Mouse (Mus musculus): ENCODE results near the gene Clmn. TPM values are rescaled to one million over a fixed set of nuclear protein-coding genes. Genes with fewer than 3 reads are reported as not detected.

The Clmn gene
- polyA plus RNA-seq, 1 experiment: not detected

GRCm38 (mm10) chr12:104823722-104824121 is 41.2 kb downstream of the Clmn start:
- no peak for TF ChIP-seq CTCF (IDR thresholded peaks at IDR 0.05; ENCODE audit: low read depth, low read length)
- TF ChIP-seq POLR2A (IDR thresholded peaks at IDR 0.05; ENCODE audit: borderline replicate concordance, low read depth, low read length): no peak
- H3K4me3 ChIP-seq (ENCODE audit: insufficient read depth, low read length): no peak overlapping the region
- peaks cover 5% of the 10 kb centered on the region; the same call in 1 of the 2 replicates for H3K4me1 ChIP-seq (ENCODE audit: control insufficient read depth, insufficient read depth, low read length)
- H3K27ac ChIP-seq (ENCODE audit: insufficient read depth, low read depth, low read length): no peak overlapping the region

GRCm38 (mm10) chr12:104822838-104823599 is 41.9 kb downstream of the Clmn start:
- H3K4me3 ChIP-seq (ENCODE audit: insufficient read depth, low read length): no peak overlapping the region
- TF ChIP-seq CTCF (IDR thresholded peaks at IDR 0.05; ENCODE audit: low read depth, low read length) (no peak), POLR2A (IDR thresholded peaks at IDR 0.05; ENCODE audit: borderline replicate concordance, low read depth, low read length) (no peak)
- no peak overlapping the region for H3K27ac ChIP-seq (ENCODE audit: insufficient read depth, low read depth, low read length)
- H3K4me1 ChIP-seq (ENCODE audit: control insufficient read depth, insufficient read depth, low read length): peaks cover 5% of the 10 kb centered on the region; the same call in 1 of the 2 replicates

GRCm38 (mm10) chr12:104822151-104822550 is 42.7 kb downstream of the Clmn start:
- Histone ChIP-seq H3K4me1 (ENCODE audit: control insufficient read depth, insufficient read depth, low read length) (peaks cover 5% of the 10 kb centered on the region; the same call in 1 of the 2 replicates), H3K4me3 (ENCODE audit: insufficient read depth, low read length) (no peak overlapping the region), H3K27ac (ENCODE audit: insufficient read depth, low read depth, low read length) (no peak overlapping the region)
- TF ChIP-seq POLR2A (IDR thresholded peaks at IDR 0.05; ENCODE audit: borderline replicate concordance, low read depth, low read length) (no peak), CTCF (IDR thresholded peaks at IDR 0.05; ENCODE audit: low read depth, low read length) (no peak)

- Histone ChIP-seq H3K4me3 (ENCODE audit: insufficient read depth, low read length) (no peak overlapping the region), H3K27ac (ENCODE audit: insufficient read depth, low read depth, low read length) (no peak overlapping the region), H3K4me1 (ENCODE audit: control insufficient read depth, insufficient read depth, low read length) (peaks cover 5% of the 10 kb centered on the region; the same call in 1 of the 2 replicates)
- TF ChIP-seq POLR2A (IDR thresholded peaks at IDR 0.05; ENCODE audit: borderline replicate concordance, low read depth, low read length) (no peak), CTCF (IDR thresholded peaks at IDR 0.05; ENCODE audit: low read depth, low read length) (no peak)
These were observed 44.8 kb downstream of the Clmn start for GRCm38 (mm10) chr12:104820061-104820460.

- Histone ChIP-seq H3K27ac (ENCODE audit: insufficient read depth, low read depth, low read length) (no peak overlapping the region), H3K4me3 (ENCODE audit: insufficient read depth, low read length) (no peak overlapping the region), H3K4me1 (ENCODE audit: control insufficient read depth, insufficient read depth, low read length) (no peaks in the 10 kb centered on the region)
- no peak for TF ChIP-seq CTCF (IDR thresholded peaks at IDR 0.05; ENCODE audit: low read depth, low read length)
- no peak for TF ChIP-seq POLR2A (IDR thresholded peaks at IDR 0.05; ENCODE audit: borderline replicate concordance, low read depth, low read length)
These were observed 45.8 kb downstream of the Clmn start for GRCm38 (mm10) chr12:104819050-104819449.

- Histone ChIP-seq H3K4me1 (ENCODE audit: control insufficient read depth, insufficient read depth, low read length) (no peaks in the 10 kb centered on the region), H3K4me3 (ENCODE audit: insufficient read depth, low read length) (no peak overlapping the region), H3K27ac (ENCODE audit: insufficient read depth, low read depth, low read length) (no peak overlapping the region)
- TF ChIP-seq POLR2A (IDR thresholded peaks at IDR 0.05; ENCODE audit: borderline replicate concordance, low read depth, low read length) (no peak), CTCF (IDR thresholded peaks at IDR 0.05; ENCODE audit: low read depth, low read length) (no peak)
These were observed 46.8 kb downstream of the Clmn start for GRCm38 (mm10) chr12:104818057-104818456.

- TF ChIP-seq CTCF (IDR thresholded peaks at IDR 0.05; ENCODE audit: low read depth, low read length): no peak
- TF ChIP-seq POLR2A (IDR thresholded peaks at IDR 0.05; ENCODE audit: borderline replicate concordance, low read depth, low read length): no peak
- Histone ChIP-seq H3K4me1 (ENCODE audit: control insufficient read depth, insufficient read depth, low read length) (no peaks in the 10 kb centered on the region), H3K4me3 (ENCODE audit: insufficient read depth, low read length) (no peak overlapping the region), H3K27ac (ENCODE audit: insufficient read depth, low read depth, low read length) (no peak overlapping the region)
These were observed 47.6 kb downstream of the Clmn start for GRCm38 (mm10) chr12:104817172-104817866.

GRCm38 (mm10) chr12:104814291-104814690 is 50.6 kb downstream of the Clmn start:
- TF ChIP-seq CTCF (IDR thresholded peaks at IDR 0.05; ENCODE audit: low read depth, low read length) (no peak), POLR2A (IDR thresholded peaks at IDR 0.05; ENCODE audit: borderline replicate concordance, low read depth, low read length) (no peak)

GRCm38 (mm10) chr12:104813762-104814161 is 51.1 kb downstream of the Clmn start:
- TF ChIP-seq CTCF (IDR thresholded peaks at IDR 0.05; ENCODE audit: low read depth, low read length): no peak
- no peak for TF ChIP-seq POLR2A (IDR thresholded peaks at IDR 0.05; ENCODE audit: borderline replicate concordance, low read depth, low read length)
- Histone ChIP-seq H3K4me1 (ENCODE audit: control insufficient read depth, insufficient read depth, low read length) (no peaks in the 10 kb centered on the region), H3K27ac (ENCODE audit: insufficient read depth, low read depth, low read length) (no peak overlapping the region), H3K4me3 (ENCODE audit: insufficient read depth, low read length) (no peak overlapping the region)

More at GRCm38 (mm10) chr12:104814291-104814690, 50.6 kb downstream of the Clmn start:
- Histone ChIP-seq H3K4me1 (ENCODE audit: control insufficient read depth, insufficient read depth, low read length) (no peaks in the 10 kb centered on the region), H3K27ac (ENCODE audit: insufficient read depth, low read depth, low read length) (no peak overlapping the region), H3K4me3 (ENCODE audit: insufficient read depth, low read length) (no peak overlapping the region)

- H3K27ac ChIP-seq (ENCODE audit: insufficient read depth, low read depth, low read length): no peak overlapping the region
- TF ChIP-seq POLR2A (IDR thresholded peaks at IDR 0.05; ENCODE audit: borderline replicate concordance, low read depth, low read length): no peak
- TF ChIP-seq CTCF (IDR thresholded peaks at IDR 0.05; ENCODE audit: low read depth, low read length): no peak
- no peak overlapping the region for H3K4me3 ChIP-seq (ENCODE audit: insufficient read depth, low read length)
- no peaks in the 10 kb centered on the region for H3K4me1 ChIP-seq (ENCODE audit: control insufficient read depth, insufficient read depth, low read length)
These were observed 52.2 kb downstream of the Clmn start for GRCm38 (mm10) chr12:104812711-104813110.
